Mouse (Mus musculus): ENCODE measurements at regions not wholly inside any gene's neighbourhood (a gene's known extent, or its start where the extent isn't known, plus 50 kb on each side); places are given as distances from the start of the nearest gene placed in this dataset.
A peak's percentile ranks its signal among the peaks of the same experiment; 100 is the strongest.

- Histone ChIP-seq H3K36me3 (ENCODE audit: control insufficient read depth, insufficient read depth, low read length) (no peaks in the 10 kb centered on the region), H3K4me1 (ENCODE audit: control insufficient read depth, insufficient read depth, low read length) (no peaks in the 10 kb centered on the region), H3K27me3 (ENCODE audit: control insufficient read depth, insufficient read depth, low read length) (no peaks in the 10 kb centered on the region), H3K4me3 (replicated peaks; ENCODE audit: low read length) (no peak overlapping the region), H3K9me3 (replicated peaks; ENCODE audit: control insufficient read depth, low read length) (no peaks in the 10 kb centered on the region), H3K4me2 (ENCODE audit: low read depth, low read length) (no peak overlapping the region), H3K9ac (ENCODE audit: low read length) (no peak overlapping the region), H3K27ac (ENCODE audit: low read length) (0 out of 2 replicates have a peak overlapping the region, but pooled peaks have one; percentile 3)
- WGBS, result 77% methylated on average over 17 of the region's 17 CpGs
- ATAC-seq (ENCODE audit: insufficient read depth, low FRiP score), result no peak
Measured at GRCm38 (mm10) chr16:87783561-87784304, 85.0 kb downstream of the Bach1 start.

GRCm38 (mm10) chr16:87784405-87784994 lies 85.8 kb downstream of the Bach1 start:
- Histone ChIP-seq H3K27me3 (ENCODE audit: control insufficient read depth, insufficient read depth, low read length) (no peaks in the 10 kb centered on the region), H3K4me1 (ENCODE audit: control insufficient read depth, insufficient read depth, low read length) (no peaks in the 10 kb centered on the region), H3K27ac (ENCODE audit: low read length) (peak overlapping the region; percentile 3; the same call in 1 of the 2 replicates), H3K4me3 (replicated peaks; ENCODE audit: low read length) (no peak overlapping the region), H3K36me3 (ENCODE audit: control insufficient read depth, insufficient read depth, low read length) (no peaks in the 10 kb centered on the region), H3K9ac (ENCODE audit: low read length) (no peak overlapping the region), H3K4me2 (ENCODE audit: low read depth, low read length) (no peak overlapping the region), H3K9me3 (replicated peaks; ENCODE audit: control insufficient read depth, low read length) (no peaks in the 10 kb centered on the region)
- peak; percentile 87 for ATAC-seq (ENCODE audit: insufficient read depth, low FRiP score)
- 44% methylated on average over 13 of the region's 13 CpGs for WGBS

GRCm38 (mm10) chr16:87789539-87789938 lies 90.8 kb downstream of the Bach1 start:
- H3K27ac ChIP-seq (ENCODE audit: low read length), result no peak overlapping the region
- 79% methylated on average over 10 of the region's 10 CpGs for WGBS

GRCm38 (mm10) chr16:87789957-87790356 lies 91.2 kb downstream of the Bach1 start:
- Histone ChIP-seq H3K27ac (ENCODE audit: low read length) (no peak overlapping the region), H3K4me3 (replicated peaks; ENCODE audit: low read length) (no peak overlapping the region), H3K4me2 (ENCODE audit: low read depth, low read length) (no peak overlapping the region), H3K9me3 (replicated peaks; ENCODE audit: control insufficient read depth, low read length) (no peaks in the 10 kb centered on the region), H3K27me3 (ENCODE audit: control insufficient read depth, insufficient read depth, low read length) (no peaks in the 10 kb centered on the region), H3K36me3 (ENCODE audit: control insufficient read depth, insufficient read depth, low read length) (no peaks in the 10 kb centered on the region), H3K4me1 (ENCODE audit: control insufficient read depth, insufficient read depth, low read length) (no peaks in the 10 kb centered on the region), H3K9ac (ENCODE audit: low read length) (no peak overlapping the region)
- 72% methylated on average over 6 of the region's 6 CpGs for WGBS
- no peak for ATAC-seq (ENCODE audit: insufficient read depth, low FRiP score)

More at GRCm38 (mm10) chr16:87789539-87789938, 90.8 kb downstream of the Bach1 start:
- Histone ChIP-seq H3K4me1 (ENCODE audit: control insufficient read depth, insufficient read depth, low read length) (no peaks in the 10 kb centered on the region), H3K36me3 (ENCODE audit: control insufficient read depth, insufficient read depth, low read length) (no peaks in the 10 kb centered on the region), H3K9me3 (replicated peaks; ENCODE audit: control insufficient read depth, low read length) (no peaks in the 10 kb centered on the region), H3K27me3 (ENCODE audit: control insufficient read depth, insufficient read depth, low read length) (no peaks in the 10 kb centered on the region), H3K4me3 (replicated peaks; ENCODE audit: low read length) (no peak overlapping the region), H3K4me2 (ENCODE audit: low read depth, low read length) (no peak overlapping the region), H3K9ac (ENCODE audit: low read length) (no peak overlapping the region)
- no peak for ATAC-seq (ENCODE audit: insufficient read depth, low FRiP score)

- no peak; the same call in 1 of the 2 replicates for ATAC-seq (ENCODE audit: insufficient read depth, low FRiP score)
Measured at GRCm38 (mm10) chr16:87796514-87797248, 97.9 kb downstream of the Bach1 start.

GRCm38 (mm10) chr16:87802317-87802716 lies 103.6 kb downstream of the Bach1 start:
- H3K4me2 ChIP-seq (ENCODE audit: low read depth, low read length), result no peak overlapping the region
- no peaks in the 10 kb centered on the region for H3K36me3 ChIP-seq (ENCODE audit: control insufficient read depth, insufficient read depth, low read length)
- H3K4me3 ChIP-seq (replicated peaks; ENCODE audit: low read length), result no peak overlapping the region
- ATAC-seq (ENCODE audit: insufficient read depth, low FRiP score), result no peak
- H3K9ac ChIP-seq (ENCODE audit: low read length), result no peak overlapping the region
- no peaks in the 10 kb centered on the region for H3K9me3 ChIP-seq (replicated peaks; ENCODE audit: control insufficient read depth, low read length)
- WGBS, result 91% methylated on average over 4 of the region's 4 CpGs
- no peaks in the 10 kb centered on the region for H3K27me3 ChIP-seq (ENCODE audit: control insufficient read depth, insufficient read depth, low read length)
- no peak overlapping the region for H3K27ac ChIP-seq (ENCODE audit: low read length)
- no peaks in the 10 kb centered on the region for H3K4me1 ChIP-seq (ENCODE audit: control insufficient read depth, insufficient read depth, low read length)

More at GRCm38 (mm10) chr16:87796514-87797248, 97.9 kb downstream of the Bach1 start:
- Histone ChIP-seq H3K27ac (ENCODE audit: low read length) (no peak overlapping the region), H3K4me2 (ENCODE audit: low read depth, low read length) (peak overlapping the region; percentile 66), H3K4me3 (replicated peaks; ENCODE audit: low read length) (peak overlapping the region; percentile 38), H3K36me3 (ENCODE audit: control insufficient read depth, insufficient read depth, low read length) (no peaks in the 10 kb centered on the region), H3K4me1 (ENCODE audit: control insufficient read depth, insufficient read depth, low read length) (no peaks in the 10 kb centered on the region), H3K9me3 (replicated peaks; ENCODE audit: control insufficient read depth, low read length) (no peaks in the 10 kb centered on the region), H3K27me3 (ENCODE audit: control insufficient read depth, insufficient read depth, low read length) (no peaks in the 10 kb centered on the region), H3K9ac (ENCODE audit: low read length) (peak overlapping the region; percentile 48)
- WGBS, result 6% methylated on average over 20 of the region's 20 CpGs

- 58% methylated on average over 8 of the region's 8 CpGs for WGBS
- Histone ChIP-seq H3K4me2 (ENCODE audit: low read depth, low read length) (no peak overlapping the region), H3K27ac (ENCODE audit: low read length) (no peak overlapping the region), H3K9ac (ENCODE audit: low read length) (no peak overlapping the region), H3K27me3 (ENCODE audit: control insufficient read depth, insufficient read depth, low read length) (no peaks in the 10 kb centered on the region), H3K9me3 (replicated peaks; ENCODE audit: control insufficient read depth, low read length) (no peaks in the 10 kb centered on the region), H3K36me3 (ENCODE audit: control insufficient read depth, insufficient read depth, low read length) (no peaks in the 10 kb centered on the region), H3K4me3 (replicated peaks; ENCODE audit: low read length) (no peak overlapping the region), H3K4me1 (ENCODE audit: control insufficient read depth, insufficient read depth, low read length) (no peaks in the 10 kb centered on the region)
- ATAC-seq (ENCODE audit: insufficient read depth, low FRiP score), result no peak
Measured at GRCm38 (mm10) chr16:87817590-87817989, 118.8 kb downstream of the Bach1 start.

- no peak overlapping the region for H3K4me3 ChIP-seq (replicated peaks; ENCODE audit: low read length)
- H3K36me3 ChIP-seq (ENCODE audit: control insufficient read depth, insufficient read depth, low read length), result no peaks in the 10 kb centered on the region
- no peaks in the 10 kb centered on the region for H3K9me3 ChIP-seq (replicated peaks; ENCODE audit: control insufficient read depth, low read length)
- no peaks in the 10 kb centered on the region for H3K4me1 ChIP-seq (ENCODE audit: control insufficient read depth, insufficient read depth, low read length)
- ATAC-seq (ENCODE audit: insufficient read depth, low FRiP score), result no peak
- H3K4me2 ChIP-seq (ENCODE audit: low read depth, low read length), result no peak overlapping the region
- no peaks in the 10 kb centered on the region for H3K27me3 ChIP-seq (ENCODE audit: control insufficient read depth, insufficient read depth, low read length)
- 42% methylated on average over 7 of the region's 7 CpGs for WGBS
- no peak overlapping the region for H3K9ac ChIP-seq (ENCODE audit: low read length)
- no peak overlapping the region for H3K27ac ChIP-seq (ENCODE audit: low read length)
Measured at GRCm38 (mm10) chr16:87834296-87834695, 135.6 kb downstream of the Bach1 start.
